Mouse (Mus musculus) C2C12 (cell line): ENCODE results near the gene Vmn1r129. TPM values are rescaled to one million over a fixed set of nuclear protein-coding genes. Genes with fewer than 3 reads are reported as not detected.
"Not testable (repeated sequence)": the region's sequence is repeated elsewhere in the genome, so short reads cannot be mapped to it uniquely, and the experiment has no call there.

ENCODE experiments used
- H3K27me3 ChIP-seq: one replicate; pipeline ENCODE4 v1.6.1; 2011; ENCODE audit not compliant: control insufficient read depth, insufficient read depth, insufficient read length
- H3K36me3 ChIP-seq: one replicate; pipeline ENCODE4 v1.6.1; 2011; ENCODE audit not compliant: control insufficient read depth, insufficient read depth
- H3K4me3 ChIP-seq: one replicate; pipeline ENCODE4 v1.5.1; 2011; ENCODE audit warnings: mild to moderate bottlenecking, control low read depth; ENCODE audit not compliant: poor library complexity, insufficient read depth, severe bottlenecking
- H3K79me2 ChIP-seq: one replicate; pipeline ENCODE4 v1.6.1; 2011; ENCODE audit not compliant: control insufficient read depth, insufficient read depth
- H3K79me3 ChIP-seq: one replicate; pipeline ENCODE4 v1.6.1; 2011; ENCODE audit warnings: low read depth, control low read depth
- H3ac ChIP-seq: one replicate; pipeline ENCODE3; 2011; ENCODE audit warnings: low read depth; ENCODE audit not compliant: control insufficient read depth, insufficient read length
- long read RNA-seq, 2 experiments: library from polyadenylated mRNA; unstranded; transcript quantifications; one replicate each; pipeline ENCODE4 v2.0.0; 2019 to 2020
- polyA plus RNA-seq: library from polyadenylated mRNA; unstranded; fragments of >200 nt; fragmentation: generic; extraction: Trizol; gene quantifications from one replicate; pipeline ENCODE4 v1.2.1, GENCODE M21; 2012; ENCODE audit warnings: missing spikeins

The Vmn1r129 gene
- not detected for polyA plus RNA-seq
- long read RNA-seq, experiment 1 = 0 reads
- long read RNA-seq, experiment 2 = 0 reads

DNA sequence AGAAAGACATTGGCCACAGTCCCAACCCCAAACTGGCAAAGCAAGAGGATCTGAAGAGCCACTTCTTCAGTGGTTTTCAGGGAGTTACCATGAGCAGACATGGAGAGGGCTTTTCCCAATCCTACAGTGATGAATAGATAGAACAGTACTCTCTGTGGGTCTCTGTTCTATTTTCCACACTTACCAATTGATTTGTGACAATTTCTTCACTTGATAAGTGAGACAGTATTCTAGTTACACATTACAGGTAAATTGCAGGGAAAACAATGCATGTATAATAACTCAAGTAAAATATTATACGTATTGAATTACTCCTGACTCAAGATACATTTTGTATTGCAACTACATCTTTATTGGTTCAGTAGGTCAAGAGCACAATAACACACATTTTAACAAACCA, at the start of gene Vmn1r129:
TSS of gene Vmn1r129 (minus strand) at position 101 of the 400 bp plus-strand sequence.
- H3K36me3 ChIP-seq, H3ac ChIP-seq, H3K79me3 ChIP-seq, H3K79me2 ChIP-seq, H3K27me3 ChIP-seq, H3K4me3 ChIP-seq: not testable (repeated sequence)

DNA sequence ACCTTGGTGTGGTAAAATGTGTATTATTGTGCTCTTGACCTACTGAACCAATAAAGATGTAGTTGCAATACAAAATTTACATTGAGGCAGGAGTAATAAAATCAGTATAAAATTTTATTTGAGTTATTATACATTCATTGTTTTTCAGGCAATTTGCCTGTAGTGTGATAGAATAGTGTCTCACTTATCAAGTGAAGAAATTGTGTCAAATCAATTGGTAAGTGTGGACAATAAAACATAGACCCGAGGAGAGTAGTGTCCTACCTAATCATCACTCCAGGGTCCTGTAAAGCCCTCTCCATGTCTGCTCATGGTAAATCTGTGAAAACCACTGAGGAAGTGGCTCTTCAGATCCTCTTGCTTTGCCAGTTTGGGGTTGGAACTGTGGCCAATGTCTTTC, 12.0 kb downstream of the Vmn1r129 start, which contains the start of gene Vmn1r128:
TSS of gene Vmn1r128 (plus strand) at position 301 of the 400 bp plus-strand sequence.
- H3K79me3 ChIP-seq, H3K36me3 ChIP-seq, H3K79me2 ChIP-seq, H3K27me3 ChIP-seq, H3ac ChIP-seq, H3K4me3 ChIP-seq: not testable (repeated sequence)

DNA sequence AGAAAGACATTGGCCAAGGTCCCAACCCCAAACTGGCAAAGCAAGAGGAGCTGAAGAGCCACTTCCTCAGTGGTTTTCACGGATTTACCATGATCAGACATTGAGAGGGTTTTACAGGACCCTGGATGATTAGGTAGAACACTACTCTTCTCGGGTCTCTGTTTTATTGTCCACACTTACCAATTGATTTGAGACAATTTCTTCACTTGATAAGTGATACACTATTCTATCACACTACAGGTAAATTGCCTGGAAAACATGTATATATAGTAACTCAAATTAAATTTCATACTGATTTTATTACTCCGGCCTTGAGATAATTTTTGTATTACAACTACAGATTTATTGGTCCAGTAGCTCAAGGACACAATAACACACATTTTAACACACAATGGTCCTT, 41.3 kb downstream of the Vmn1r129 start, which contains the start of gene Vmn1r127:
TSS of gene Vmn1r127 (minus strand) at position 101 of the 400 bp plus-strand sequence.
- not testable (repeated sequence) for H3K79me3 ChIP-seq, H3K36me3 ChIP-seq, H3K4me3 ChIP-seq, H3ac ChIP-seq, H3K27me3 ChIP-seq, H3K79me2 ChIP-seq

Other genes with a start within 250 kb of the Vmn1r129 start
- gene Vmn1r122, start 227.2 kb downstream of the Vmn1r129 start, polyA plus RNA-seq = not detected
- gene Vmn1r123, start 199.1 kb downstream of the Vmn1r129 start, polyA plus RNA-seq = not detected
- not detected for gene Gm5157, start 170.9 kb downstream of the Vmn1r129 start, polyA plus RNA-seq
- not detected for gene Vmn1r124, start 100.7 kb downstream of the Vmn1r129 start, polyA plus RNA-seq
- not detected for gene Vmn1r125, start 89.1 kb downstream of the Vmn1r129 start, polyA plus RNA-seq
- not detected for gene Vmn1r126, start 59.8 kb downstream of the Vmn1r129 start, polyA plus RNA-seq
- gene Vmn1r127, start 41.4 kb downstream of the Vmn1r129 start, polyA plus RNA-seq = not detected
- not detected for gene Vmn1r128, start 11.9 kb downstream of the Vmn1r129 start, polyA plus RNA-seq
- gene Gm6882, start 71.5 kb upstream of the Vmn1r129 start, polyA plus RNA-seq = not detected
- not detected for gene Vmn1r130, start 150.5 kb upstream of the Vmn1r129 start, polyA plus RNA-seq
- gene Vmn1r131, start 184.8 kb upstream of the Vmn1r129 start, polyA plus RNA-seq = not detected